10 mouse cellular contexts compared by ENCODE assay signal in the genomic region with DNA sequence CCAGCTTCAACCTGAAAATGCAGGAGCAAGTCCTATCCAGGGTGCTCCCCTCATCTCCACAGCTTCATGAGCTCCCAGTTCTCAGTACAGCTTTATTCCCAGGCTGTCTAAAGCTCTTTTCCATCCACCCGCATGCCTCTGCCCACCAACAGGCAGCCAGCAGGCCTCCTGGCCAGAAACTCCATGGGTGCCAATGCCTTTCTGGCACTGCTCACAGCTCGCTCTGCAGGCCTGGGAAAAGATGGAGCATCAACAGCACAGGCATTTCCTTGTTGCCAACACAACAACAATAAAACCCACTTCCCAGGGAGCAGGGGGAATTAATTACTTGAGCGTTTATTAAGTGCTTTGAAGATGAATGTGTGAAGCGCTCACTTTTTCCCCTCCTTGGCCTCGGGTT.
DNase-seq lines count a peak whose midpoint lies in the region; ATAC-seq and TF ChIP-seq lines count a peak whose summit lies in the region.
"Had no signal": no experiment of that assay in that cellular context is flagged by ENCODE, and none has a peak within 500 bp of the region (broad histone marks: within the 10 kb centered on the region; RNA-seq: fewer than 3 reads in every experiment).

No protein-coding gene starts in this region.

- ATAC-seq in forebrain, postnatal 0 days = peak; percentile 73
- ATAC-seq in forebrain, embryonic 13.5 days = no peak
- ATAC-seq: CD4-positive, CD25-positive, alpha-beta regulatory T cell, adult 4 months had no signal

- no peaks in the 10 kb centered on the region for H3K27me3 ChIP-seq in forebrain, postnatal 0 days (ENCODE audit: insufficient read depth, low read length)
- no peaks in the 10 kb centered on the region for H3K27me3 ChIP-seq in forebrain, embryonic 13.5 days
- H3K27me3 ChIP-seq in thymus, adult 2 months (ENCODE audit: control insufficient read depth, insufficient read depth, low read length) = no peaks in the 10 kb centered on the region

- no peak overlapping the region for H3K4me3 ChIP-seq in forebrain, postnatal 0 days (ENCODE audit: low read depth, low read length)
- no peak overlapping the region for H3K4me3 ChIP-seq in forebrain, embryonic 13.5 days
- H3K4me3 ChIP-seq in thymus, adult 2 months (ENCODE audit: control insufficient read depth, insufficient read depth, low read length) = no peak overlapping the region

- H3K9me3 ChIP-seq in forebrain, postnatal 0 days (ENCODE audit: low read length) = no peaks in the 10 kb centered on the region
- 0 out of 2 replicates have a peak, but pooled peaks cover 4% of the 10 kb centered on the region for H3K9me3 ChIP-seq in forebrain, embryonic 13.5 days (replicated peaks)

- H3K9ac ChIP-seq in forebrain, postnatal 0 days = no peak overlapping the region
- H3K9ac ChIP-seq in forebrain, embryonic 13.5 days = no peak overlapping the region

- no peaks in the 10 kb centered on the region for H3K36me3 ChIP-seq in forebrain, postnatal 0 days (ENCODE audit: insufficient read depth)
- H3K36me3 ChIP-seq in forebrain, embryonic 13.5 days (ENCODE audit: poor library complexity, severe bottlenecking) = no peaks in the 10 kb centered on the region
- no peaks in the 10 kb centered on the region for H3K36me3 ChIP-seq in thymus, adult 2 months (ENCODE audit: control insufficient read depth, insufficient read depth, low read length)

- H3K4me2 ChIP-seq in forebrain, postnatal 0 days (ENCODE audit: low read depth) = no peak overlapping the region
- H3K4me2 ChIP-seq in forebrain, embryonic 13.5 days = no peak overlapping the region

- intact Hi-C loops in left cerebral cortex, postnatal 25 days (cut with DNase I) = no loop called here

- DNase-seq in forebrain, postnatal 0 days = peak; percentile 73
- DNase-seq in Muller cell, postnatal 12 days (ENCODE audit: inconsistent ontology term) = peak; percentile 75
- peak; percentile 7 to 20 for DNase-seq in frontal cortex, postnatal 25 days (ENCODE audit: low spot score in 2 of 2)
- peak; percentile 18 to 75 for DNase-seq in left cerebral cortex, postnatal 25 days (ENCODE audit: low spot score in 2 of 2)
- no peak for DNase-seq in c-Kit-positive CD71-positive TER-119-positive erythroid progenitor cells, embryonic 14.5 days (ENCODE audit: low spot score)
- DNase-seq in thymus, postnatal 4 days = no peak
- DNase-seq in thymus, adult 2 months = no peak
- DNase-seq: cerebellum, adult 9-10 months had no signal

- no peaks in the 10 kb centered on the region for H3K4me1 ChIP-seq in forebrain, postnatal 0 days (ENCODE audit: insufficient read depth)
- H3K4me1 ChIP-seq in forebrain, embryonic 13.5 days = peaks cover 12% of the 10 kb centered on the region
- no peaks in the 10 kb centered on the region for H3K4me1 ChIP-seq in thymus, adult 2 months (replicated peaks; ENCODE audit: control insufficient read depth, insufficient read depth, low read length)

- no peak overlapping the region for H3K27ac ChIP-seq in forebrain, postnatal 0 days (ENCODE audit: low read depth, low read length)
- H3K27ac ChIP-seq in forebrain, embryonic 13.5 days = no peak overlapping the region
- no peak overlapping the region for H3K27ac ChIP-seq in thymus, adult 2 months (ENCODE audit: control insufficient read depth, insufficient read depth, low read length)

- no peak for TF ChIP-seq POLR2A in thymus, adult 2 months (IDR thresholded peaks at IDR 0.05; ENCODE audit: control insufficient read depth, extremely low read depth, insufficient read depth, low read length, poor library complexity)

- TF ChIP-seq CTCF in forebrain, postnatal 0 days (IDR thresholded peaks at IDR 0.05; ENCODE audit: low read depth) = no peak
- no peak for TF ChIP-seq CTCF in thymus, adult 2 months (IDR thresholded peaks at IDR 0.05; ENCODE audit: borderline replicate concordance, control insufficient read depth, extremely low read depth, insufficient read depth, low read length, poor library complexity)

- 14% methylated on average over 5 of the region's 5 CpGs for WGBS in forebrain, postnatal 0 days
- WGBS in forebrain, embryonic 13.5 days = 28% methylated on average over 5 of the region's 5 CpGs
- WGBS in thymus, adult 2 months = 76% methylated on average over 5 of the region's 5 CpGs

Comparison
In these comparisons a context has a peak if more than half of its experiments do, and no peak if none do; other contexts are left out.
1. DNase-seq: peak in forebrain, postnatal 0 days (single experiment), Muller cell, postnatal 12 days (single experiment), frontal cortex, postnatal 25 days (2 of 2) and left cerebral cortex, postnatal 25 days (2 of 2); none in c-Kit-positive CD71-positive TER-119-positive erythroid progenitor cells, embryonic 14.5 days (single experiment), thymus, postnatal 4 days (single experiment) and thymus, adult 2 months (single experiment).